Mouse (Mus musculus) C2C12 (cell line): ENCODE measurements at regions not wholly inside any gene's neighbourhood (a gene's known extent, or its start where the extent isn't known, plus 50 kb on each side); places are given as distances from the start of the nearest gene placed in this dataset.

ENCODE experiments used
- H3K27me3 ChIP-seq: one replicate; pipeline ENCODE4 v1.6.1; 2011; ENCODE audit not compliant: control insufficient read depth, insufficient read depth, insufficient read length
- H3K36me3 ChIP-seq: one replicate; pipeline ENCODE4 v1.6.1; 2011; ENCODE audit not compliant: control insufficient read depth, insufficient read depth
- H3K4me3 ChIP-seq: one replicate; pipeline ENCODE4 v1.5.1; 2011; ENCODE audit warnings: mild to moderate bottlenecking, control low read depth; ENCODE audit not compliant: poor library complexity, insufficient read depth, severe bottlenecking
- H3K79me2 ChIP-seq: one replicate; pipeline ENCODE4 v1.6.1; 2011; ENCODE audit not compliant: control insufficient read depth, insufficient read depth
- H3K79me3 ChIP-seq: one replicate; pipeline ENCODE4 v1.6.1; 2011; ENCODE audit warnings: low read depth, control low read depth
- H3ac ChIP-seq: one replicate; pipeline ENCODE3; 2011; ENCODE audit warnings: low read depth; ENCODE audit not compliant: control insufficient read depth, insufficient read length
- CEBPB ChIP-seq: IDR thresholded peaks from one replicate; pipeline ENCODE4 v1.6.1; 2011; ENCODE audit warnings: low read depth, mild to moderate bottlenecking, control low read depth, moderate library complexity
- CTCF ChIP-seq: IDR thresholded peaks from one replicate; pipeline ENCODE4 v1.5.1; 2011; ENCODE audit not compliant: control insufficient read depth, insufficient read depth, insufficient read length
- FOSL1 ChIP-seq: IDR thresholded peaks from one replicate; pipeline ENCODE4 v1.8.0; 2011; ENCODE audit warnings: mild to moderate bottlenecking, low read length; ENCODE audit not compliant: poor library complexity, insufficient read depth, severe bottlenecking
- MAX ChIP-seq: IDR thresholded peaks from one replicate; pipeline ENCODE4 v1.6.1; 2011; ENCODE audit warnings: mild to moderate bottlenecking, control low read depth
- MYOD1 ChIP-seq: IDR thresholded peaks from one replicate; pipeline ENCODE4 v1.6.1; 2011; ENCODE audit warnings: low read depth; ENCODE audit not compliant: control insufficient read depth, insufficient read length
- MYOG ChIP-seq: IDR thresholded peaks from one replicate; pipeline ENCODE4 v1.6.1; 2011; ENCODE audit not compliant: control insufficient read depth, insufficient read length; ENCODE audit errors: extremely low read depth
- USF1 ChIP-seq: IDR thresholded peaks from one replicate; pipeline ENCODE4 v1.6.1; 2011; ENCODE audit warnings: low read depth, mild to moderate bottlenecking, control low read depth, moderate library complexity

DNA sequence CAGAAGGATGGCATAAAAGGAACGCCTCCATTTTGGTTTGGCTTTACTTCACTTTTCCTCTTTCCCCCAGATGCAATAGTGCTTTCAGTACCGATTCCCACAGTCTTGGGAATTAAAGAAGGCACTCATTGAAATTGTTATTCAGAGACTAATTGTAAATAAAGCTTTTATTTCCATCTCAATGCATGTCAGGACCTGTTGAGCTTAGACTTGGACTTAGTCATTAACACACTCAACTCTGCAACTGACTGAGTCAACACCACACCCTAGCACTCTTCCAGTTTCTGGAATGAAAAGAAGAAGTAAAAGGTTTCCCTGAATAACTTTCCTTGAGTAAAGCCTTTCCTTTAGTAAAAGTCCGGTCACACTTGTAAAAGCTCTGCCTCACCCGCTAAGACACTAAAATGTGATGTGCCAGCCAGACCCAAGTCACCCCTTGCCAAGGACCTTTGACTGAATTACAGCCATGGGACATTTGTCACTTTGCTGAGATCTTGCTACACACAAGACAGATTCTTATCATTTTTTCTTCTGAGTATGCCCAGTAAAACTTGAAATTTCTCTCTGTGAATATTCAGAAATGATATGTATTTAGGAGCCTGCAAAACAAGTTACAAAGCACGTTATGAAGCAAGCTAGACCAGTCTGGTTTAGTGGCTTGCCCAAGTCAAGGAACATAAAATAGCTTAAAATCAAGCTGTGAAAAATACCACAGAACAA, 416.4 kb upstream of the Klf6 start:
- H3K27me3 ChIP-seq, result no peaks in the 10 kb centered on the region
- TF ChIP-seq MYOD1, result no peak
- no peak for TF ChIP-seq CTCF
- no peak for TF ChIP-seq FOSL1
- TF ChIP-seq CEBPB, result no peak
- no peak for TF ChIP-seq MAX
- no peak for TF ChIP-seq MYOG
- no peak for TF ChIP-seq USF1
- H3K79me2 ChIP-seq, result no peaks in the 10 kb centered on the region
- H3K36me3 ChIP-seq, result no peaks in the 10 kb centered on the region
- no peak overlapping the region for H3ac ChIP-seq
- no peaks in the 10 kb centered on the region for H3K79me3 ChIP-seq
- H3K4me3 ChIP-seq, result no peak overlapping the region

DNA sequence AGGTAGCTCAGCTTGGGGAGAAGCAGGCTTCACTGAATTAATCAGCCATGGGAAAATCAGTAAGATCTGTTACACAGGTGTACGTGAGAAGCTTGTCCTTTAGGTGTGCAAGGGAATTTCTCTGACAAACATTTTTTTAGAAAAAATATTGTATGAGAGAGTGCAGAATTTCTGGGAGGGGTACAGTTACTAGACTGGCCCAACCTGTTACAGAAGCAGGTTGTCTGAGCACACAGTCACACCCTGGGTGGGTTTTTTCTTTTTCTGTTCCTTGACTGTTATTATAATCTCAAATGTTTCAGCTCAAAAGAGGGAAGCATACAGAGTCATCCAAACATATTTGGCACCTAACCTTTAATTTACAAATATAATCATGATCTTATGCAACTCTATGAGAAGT, 412.7 kb upstream of the Klf6 start:
- H3ac ChIP-seq, result no peak overlapping the region
- H3K36me3 ChIP-seq, result no peaks in the 10 kb centered on the region
- no peaks in the 10 kb centered on the region for H3K79me3 ChIP-seq
- TF ChIP-seq MYOG (no peak), MYOD1 (no peak), CTCF (no peak), MAX (no peak), USF1 (no peak)
- no peaks in the 10 kb centered on the region for H3K79me2 ChIP-seq
- H3K27me3 ChIP-seq, result no peaks in the 10 kb centered on the region
- H3K4me3 ChIP-seq, result no peak overlapping the region

DNA sequence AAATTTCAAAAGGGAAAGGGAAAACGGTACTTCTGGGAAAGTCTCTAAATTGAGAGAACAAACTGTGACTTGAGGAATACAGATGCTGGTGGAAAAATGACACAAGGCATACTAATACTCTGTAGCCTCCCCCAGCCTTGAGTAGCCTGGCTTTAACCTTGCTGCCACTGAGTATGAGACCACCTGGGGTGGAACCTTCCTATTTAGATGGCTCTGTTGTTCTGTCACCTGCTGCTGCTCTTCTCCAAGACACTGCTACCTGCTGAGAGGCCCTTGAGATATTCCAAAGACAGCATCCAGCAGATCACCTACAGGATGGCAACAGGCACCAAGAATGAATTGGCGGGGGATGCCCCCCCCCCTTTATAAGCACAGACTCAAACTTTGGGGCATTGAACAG, 380.5 kb upstream of the Klf6 start:
- no peaks in the 10 kb centered on the region for H3K36me3 ChIP-seq
- TF ChIP-seq CTCF, result no peak
- no peak for TF ChIP-seq MYOD1
- no peak for TF ChIP-seq MAX
- no peak for TF ChIP-seq FOSL1
- H3K79me3 ChIP-seq, result no peaks in the 10 kb centered on the region
- H3K79me2 ChIP-seq, result no peaks in the 10 kb centered on the region
- H3K4me3 ChIP-seq, result no peak overlapping the region
- H3K27me3 ChIP-seq, result no peaks in the 10 kb centered on the region
- no peak overlapping the region for H3ac ChIP-seq

DNA sequence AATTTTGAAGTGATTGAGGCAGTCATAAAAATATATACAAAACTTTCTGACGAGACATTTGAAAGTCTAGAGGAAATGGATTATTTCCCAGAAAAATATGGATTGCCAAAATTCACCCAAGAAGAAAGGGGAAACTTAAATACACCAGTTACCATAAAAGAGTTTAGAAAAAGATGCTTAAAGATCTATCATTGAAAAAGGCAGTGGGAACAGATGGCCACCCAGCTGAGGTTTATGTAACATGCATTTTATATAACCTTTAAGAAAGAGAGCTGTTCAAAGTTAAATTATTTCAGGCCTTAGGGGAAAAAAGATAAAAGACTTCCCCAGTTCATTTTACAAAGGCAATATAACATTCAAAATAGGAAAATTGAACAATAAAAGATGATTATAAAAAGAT, 369.0 kb upstream of the Klf6 start:
- H3K27me3 ChIP-seq, result no peaks in the 10 kb centered on the region
- H3K36me3 ChIP-seq, result no peaks in the 10 kb centered on the region
- TF ChIP-seq CTCF, result no peak
- TF ChIP-seq USF1, result no peak
- no peak for TF ChIP-seq FOSL1
- no peak for TF ChIP-seq MAX
- TF ChIP-seq CEBPB, result no peak
- TF ChIP-seq MYOG, result no peak
- no peak for TF ChIP-seq MYOD1
- H3K79me3 ChIP-seq, result no peaks in the 10 kb centered on the region
- no peak overlapping the region for H3K4me3 ChIP-seq
- no peak overlapping the region for H3ac ChIP-seq
- no peaks in the 10 kb centered on the region for H3K79me2 ChIP-seq

DNA sequence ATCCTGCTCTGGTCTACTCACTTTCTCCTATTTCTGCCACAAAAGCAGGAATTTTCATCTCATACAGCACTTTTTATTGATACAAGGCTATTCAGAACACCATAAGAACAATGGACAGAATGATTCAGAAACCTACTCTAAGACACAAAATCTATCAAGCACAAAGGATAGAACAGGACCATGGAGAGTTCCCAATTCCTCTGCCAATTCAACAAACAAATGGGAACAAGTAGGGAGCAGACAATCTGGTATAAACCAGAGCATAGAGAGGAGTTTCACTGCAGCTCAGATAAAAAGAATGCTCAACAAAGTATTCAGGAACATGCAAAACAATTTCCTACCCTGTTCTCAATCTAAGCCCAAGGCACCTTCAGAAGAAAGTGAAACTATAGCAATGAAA, 363.7 kb upstream of the Klf6 start:
- no peak overlapping the region for H3ac ChIP-seq
- no peak overlapping the region for H3K4me3 ChIP-seq
- no peaks in the 10 kb centered on the region for H3K79me2 ChIP-seq
- no peak for TF ChIP-seq MYOG
- no peak for TF ChIP-seq USF1
- no peak for TF ChIP-seq MAX
- no peak for TF ChIP-seq FOSL1
- TF ChIP-seq MYOD1, result no peak
- TF ChIP-seq CEBPB, result no peak
- no peaks in the 10 kb centered on the region for H3K79me3 ChIP-seq
- no peaks in the 10 kb centered on the region for H3K36me3 ChIP-seq
- no peaks in the 10 kb centered on the region for H3K27me3 ChIP-seq

DNA sequence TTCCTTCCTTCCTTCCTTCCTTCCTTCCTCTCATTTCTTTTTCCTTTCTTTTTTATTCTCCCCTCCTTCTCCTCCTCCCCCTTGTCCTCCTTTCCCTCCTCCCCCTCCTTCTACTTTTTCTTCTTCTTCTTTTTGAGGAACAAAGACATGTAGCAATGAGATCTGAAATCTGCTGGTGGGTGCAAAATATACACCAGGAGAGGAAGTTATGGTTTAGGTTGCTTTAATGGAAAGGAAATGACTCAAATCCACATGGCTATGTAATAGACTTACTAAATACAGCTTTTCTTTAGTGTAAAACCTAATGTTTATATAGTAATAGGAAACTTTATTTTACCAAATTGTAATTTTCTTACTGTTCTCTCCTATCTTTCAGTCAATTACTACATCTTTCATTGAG, 349.5 kb upstream of the Klf6 start:
- Histone ChIP-seq H3K79me3 (no peaks in the 10 kb centered on the region), H3K36me3 (no peaks in the 10 kb centered on the region), H3K27me3 (no peaks in the 10 kb centered on the region), H3K79me2 (no peaks in the 10 kb centered on the region), H3K4me3 (no peak overlapping the region), H3ac (no peak overlapping the region)
- TF ChIP-seq CEBPB, result no peak
- no peak for TF ChIP-seq FOSL1
- no peak for TF ChIP-seq USF1
- TF ChIP-seq MYOD1, result no peak
- TF ChIP-seq CTCF, result no peak
- no peak for TF ChIP-seq MAX
- TF ChIP-seq MYOG, result no peak
